Mouse (Mus musculus): Measurements from ENCODE around the gene Fnbp1. TPM values are rescaled to one million over a fixed set of nuclear protein-coding genes. Genes with fewer than 3 reads are reported as not detected.

Fnbp1 gene
- total RNA-seq, 2 experiments from 2014 or later: 113 to 120 TPM

DNA sequence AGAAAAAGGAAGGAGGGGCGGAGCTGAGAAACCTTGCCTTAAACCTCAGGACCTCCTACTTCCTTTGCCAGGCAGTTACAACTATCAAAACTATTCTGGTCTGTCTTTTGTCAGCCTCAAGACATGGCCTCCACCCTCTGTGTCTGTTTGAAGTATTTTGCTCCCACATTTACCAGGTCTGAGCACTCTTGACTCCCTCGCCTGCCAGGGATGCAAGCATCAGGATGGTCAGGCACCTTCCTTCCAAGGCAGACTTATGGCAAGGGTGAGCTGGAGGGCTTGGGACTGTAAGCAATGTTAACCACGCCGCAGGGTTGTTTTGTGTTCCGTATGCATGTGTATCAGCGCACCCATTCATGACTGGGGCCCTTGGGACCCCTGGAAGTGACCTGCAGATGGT, 1.5 kb upstream of the Fnbp1 start:
- TF ChIP-seq CTCF (conservative IDR thresholded peaks at IDR 0.05): no peak
- Histone ChIP-seq H3K27ac (0 out of 2 replicates have a peak overlapping the region, but pooled peaks have one; percentile 97), H3K4me3 (no peak overlapping the region)
- no peak for DNase-seq (ENCODE audit: low spot score in 2 of 2)

DNA sequence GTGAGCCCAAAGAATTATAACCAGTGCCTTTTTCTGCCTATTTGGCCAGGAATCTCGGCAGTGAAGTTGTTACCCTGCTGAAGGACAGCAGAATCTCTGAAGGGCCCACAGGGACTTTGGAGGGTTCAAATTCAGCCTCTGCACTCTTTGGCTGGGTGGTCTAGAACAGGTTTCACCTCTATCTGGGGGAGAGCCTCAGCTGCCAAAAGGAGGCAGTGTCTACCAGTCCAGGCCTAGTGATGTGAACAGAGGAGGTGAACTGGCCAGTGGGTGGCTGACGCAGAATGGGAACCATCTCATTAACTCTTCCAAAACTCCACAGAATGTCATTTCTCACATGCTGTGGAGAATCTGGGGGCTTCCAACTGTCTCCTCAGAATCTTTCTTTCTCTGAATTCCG, 697 bp upstream of the Fnbp1 start:
- no peak for DNase-seq (ENCODE audit: low spot score in 2 of 2)

DNA sequence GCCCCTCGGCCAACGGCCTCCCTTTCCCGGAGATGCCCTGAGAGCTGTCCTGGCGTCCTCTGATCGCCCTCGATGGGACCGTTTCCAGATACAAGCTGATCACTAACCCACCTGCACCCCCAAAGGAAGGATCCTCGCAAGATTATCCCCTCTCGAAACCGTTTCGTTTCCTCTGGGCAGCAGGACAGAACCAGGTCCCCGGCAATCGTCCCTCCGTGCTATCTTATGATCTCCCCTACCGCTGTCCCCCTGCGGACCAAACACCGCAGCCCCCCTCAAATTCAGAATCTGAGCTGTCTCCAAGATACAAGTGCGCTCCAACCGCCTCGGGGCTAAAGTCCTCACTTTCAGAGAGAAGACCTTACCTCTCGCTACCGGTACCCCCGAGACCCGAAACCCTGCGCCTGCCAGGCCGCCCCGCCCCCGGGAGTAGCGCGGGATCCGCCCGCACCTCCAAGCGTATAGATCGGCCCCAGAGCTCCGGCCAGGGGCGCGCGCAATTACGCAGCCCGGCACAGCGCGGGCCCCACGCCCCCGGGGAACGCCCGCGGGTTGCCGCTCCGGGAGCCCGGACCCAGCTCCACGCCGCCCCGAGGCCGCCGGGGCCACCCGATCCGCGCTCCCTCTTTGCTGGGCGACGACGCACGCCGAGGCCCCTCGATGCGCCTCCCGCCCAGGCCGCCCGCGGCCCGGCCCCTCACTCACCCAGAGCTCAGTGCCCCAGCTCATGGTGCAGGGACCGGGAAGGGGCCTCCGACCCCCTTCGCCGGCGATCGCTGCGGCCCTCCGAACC, 538 bp downstream of the Fnbp1 start:
- peak overlapping the region; percentile 83 for H3K4me3 ChIP-seq
- peak overlapping the region; percentile 97 for H3K27ac ChIP-seq
- no peak for TF ChIP-seq CTCF (conservative IDR thresholded peaks at IDR 0.05)
- DNase-seq (ENCODE audit: low spot score in 2 of 2): peak in 1 of 2 experiments; percentile 36

More for the DNA sequence above, 697 bp upstream of the Fnbp1 start:
- Histone ChIP-seq H3K4me3 (peak overlapping the region; percentile 83), H3K27ac (peak overlapping the region; percentile 97)
- no peak for TF ChIP-seq CTCF (conservative IDR thresholded peaks at IDR 0.05)

DNA sequence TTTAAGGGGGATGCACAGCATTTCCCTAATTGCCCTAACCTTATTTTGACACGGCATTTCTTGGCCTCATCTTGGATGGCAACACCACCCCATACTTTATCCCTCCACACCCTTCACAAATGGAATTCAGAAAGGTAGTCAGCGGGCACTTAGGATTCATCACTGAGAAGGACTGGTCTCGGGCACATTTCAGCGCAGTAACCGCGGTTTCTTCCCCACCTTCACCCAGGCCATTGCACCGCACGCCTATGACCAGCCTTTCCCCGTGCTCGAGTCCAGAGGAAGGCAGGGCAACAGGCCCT, 1.1 kb downstream of the Fnbp1 start:
- no peak for TF ChIP-seq CTCF (conservative IDR thresholded peaks at IDR 0.05)
- Histone ChIP-seq H3K27ac (peak overlapping the region; percentile 97), H3K4me3 (peak overlapping the region; percentile 83)
- DNase-seq (ENCODE audit: low spot score in 2 of 2): no peak

DNA sequence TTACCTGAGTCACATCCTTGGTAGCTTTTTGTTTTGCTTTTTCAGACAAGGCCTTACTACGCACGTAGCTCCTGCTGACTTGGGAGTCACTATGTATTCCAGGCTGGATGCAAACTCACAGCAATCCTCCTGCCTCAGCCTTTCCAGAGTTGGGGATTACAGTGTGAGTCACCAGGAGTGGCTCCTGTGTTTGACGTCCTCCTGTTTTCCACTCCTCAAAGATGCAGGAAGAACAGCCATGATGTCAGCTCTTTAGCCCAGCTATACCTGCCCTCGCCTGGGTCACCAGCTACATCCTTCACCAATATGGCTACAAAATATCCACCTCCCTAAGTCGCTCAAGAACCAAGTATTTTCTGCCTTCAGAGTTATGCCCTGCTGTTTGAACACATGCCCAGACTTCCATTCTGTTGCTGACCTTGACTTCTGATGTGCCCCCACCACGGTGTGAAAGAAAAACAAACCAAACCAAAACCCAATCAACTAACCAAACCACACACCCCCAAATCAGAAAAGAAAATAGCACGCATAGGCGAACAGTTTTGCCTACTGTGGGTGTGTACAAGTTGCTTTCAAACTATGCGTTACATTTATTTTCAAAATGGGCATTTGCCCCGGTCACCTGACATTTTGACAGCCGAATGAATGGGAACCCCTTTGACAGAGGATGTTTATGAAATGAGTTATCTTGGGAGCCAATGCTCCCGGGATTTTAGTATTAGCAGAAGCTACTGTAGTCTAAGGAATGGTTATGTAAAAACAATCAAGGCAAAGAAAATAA, 1.6 kb downstream of the Fnbp1 start:
- Histone ChIP-seq H3K4me3 (peak overlapping the region; percentile 83), H3K27ac (peak overlapping the region; percentile 97)
- no peak for DNase-seq (ENCODE audit: low spot score in 2 of 2)
- TF ChIP-seq CTCF (conservative IDR thresholded peaks at IDR 0.05): no peak

DNA sequence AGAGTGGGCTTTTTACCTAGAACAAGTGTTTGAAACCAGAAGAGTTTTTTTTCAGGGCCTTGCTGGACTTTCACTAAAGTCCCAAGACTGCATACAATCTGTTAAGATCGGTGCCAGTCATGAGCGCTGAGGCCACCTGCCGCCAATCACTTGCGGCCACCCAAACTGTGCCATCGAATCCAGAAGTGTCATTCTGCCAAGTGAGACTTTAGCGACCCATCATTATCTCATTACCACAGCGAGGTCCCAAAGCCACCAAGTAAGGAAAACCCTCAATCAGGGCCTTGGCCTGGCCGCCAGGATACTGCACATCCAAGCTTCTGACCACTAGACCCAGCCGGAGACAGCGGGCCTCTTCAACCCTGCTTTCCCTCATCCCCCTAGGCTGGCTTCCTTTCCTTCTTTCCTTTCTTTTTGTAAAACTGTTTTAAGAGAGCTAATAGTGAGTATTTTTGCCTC, 2.6 kb downstream of the Fnbp1 start:
- DNase-seq (ENCODE audit: low spot score in 2 of 2): no peak
- TF ChIP-seq CTCF (conservative IDR thresholded peaks at IDR 0.05): no peak
- Histone ChIP-seq H3K4me3 (peak overlapping the region; percentile 83), H3K27ac (peak overlapping the region; percentile 97; the same call in 1 of the 2 replicates)

DNA sequence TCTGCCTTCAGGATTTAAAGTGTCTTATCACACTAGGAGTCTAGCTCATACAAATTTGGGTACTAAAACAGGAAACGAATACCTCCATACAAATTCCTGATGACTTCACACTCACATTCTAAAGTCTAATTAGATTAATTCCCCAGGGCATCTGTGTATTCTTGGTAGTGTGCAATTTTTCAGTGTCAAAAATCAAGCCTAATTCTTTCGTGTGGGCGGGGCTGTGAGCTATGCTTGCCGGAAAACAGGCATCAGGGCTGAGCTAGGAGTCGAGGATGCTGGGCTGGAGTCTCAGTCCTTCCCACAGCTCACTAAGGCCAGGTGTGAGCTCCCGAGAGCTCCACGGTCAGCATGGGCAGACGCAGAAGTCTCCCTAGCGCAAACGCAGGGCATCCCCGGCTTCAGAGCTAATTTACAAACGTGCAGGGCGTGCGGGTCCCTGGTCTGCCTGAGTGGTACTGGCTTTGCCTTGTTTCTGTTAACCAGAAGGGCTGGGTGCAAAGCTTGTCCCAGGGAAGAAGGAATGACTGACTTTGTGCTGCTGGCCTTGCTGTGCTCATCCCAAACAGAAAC, 4.7 kb downstream of the Fnbp1 start:
- Histone ChIP-seq H3K27ac (peak overlapping the region; percentile 46; the same call in 1 of the 2 replicates), H3K4me3 (no peak overlapping the region)
- no peak for TF ChIP-seq CTCF (conservative IDR thresholded peaks at IDR 0.05)
- DNase-seq (ENCODE audit: low spot score in 2 of 2): no peak

DNA sequence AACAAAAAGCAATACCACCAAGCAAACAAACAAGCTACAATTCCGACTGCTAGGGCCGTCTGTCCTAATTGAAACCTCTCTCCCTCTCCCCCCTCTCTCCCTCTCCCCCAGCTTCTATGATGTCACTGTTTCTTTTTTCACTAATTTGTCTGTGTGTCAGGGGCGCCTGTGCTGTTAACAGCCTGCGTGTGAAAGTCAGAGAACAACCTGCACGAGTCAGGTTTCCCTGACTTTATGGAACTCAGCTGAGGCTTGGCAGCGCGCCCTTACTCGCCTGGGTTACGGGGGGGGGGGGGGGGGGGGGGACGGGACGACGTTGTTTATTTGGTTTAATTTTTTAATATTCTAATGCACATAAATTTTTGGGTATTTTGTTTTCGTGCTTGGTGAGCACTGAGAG, 5.5 kb downstream of the Fnbp1 start:
- no peak for TF ChIP-seq CTCF (conservative IDR thresholded peaks at IDR 0.05)
- DNase-seq (ENCODE audit: low spot score in 2 of 2): no peak
- H3K27ac ChIP-seq: peak overlapping the region; percentile 46; the same call in 1 of the 2 replicates
- no peak overlapping the region for H3K4me3 ChIP-seq

DNA sequence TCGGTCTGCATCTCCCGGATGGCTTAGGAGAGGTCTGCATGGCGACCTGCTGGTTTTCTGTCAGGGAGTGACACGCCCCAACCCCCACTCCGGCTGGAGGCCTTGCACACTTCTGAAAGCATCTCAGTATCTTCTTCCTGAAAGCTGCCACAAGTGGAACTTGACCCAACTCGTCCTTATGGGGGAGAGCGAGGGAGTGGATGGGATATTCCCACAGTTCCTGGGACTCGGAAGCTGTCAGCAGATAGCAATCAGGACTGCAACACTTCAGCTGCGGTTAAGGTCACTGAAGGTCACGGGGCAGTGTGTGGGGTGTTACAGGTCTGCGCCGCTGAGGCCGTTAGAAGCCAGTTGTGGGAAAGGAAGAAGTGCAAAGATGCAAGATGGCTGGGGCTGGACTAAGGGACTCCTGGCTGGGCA, 6.3 kb downstream of the Fnbp1 start:
- no peak overlapping the region for H3K4me3 ChIP-seq
- H3K27ac ChIP-seq: peak overlapping the region; percentile 40; the same call in 1 of the 2 replicates
- TF ChIP-seq CTCF (conservative IDR thresholded peaks at IDR 0.05): no peak
- DNase-seq (ENCODE audit: low spot score in 2 of 2): no peak

DNA sequence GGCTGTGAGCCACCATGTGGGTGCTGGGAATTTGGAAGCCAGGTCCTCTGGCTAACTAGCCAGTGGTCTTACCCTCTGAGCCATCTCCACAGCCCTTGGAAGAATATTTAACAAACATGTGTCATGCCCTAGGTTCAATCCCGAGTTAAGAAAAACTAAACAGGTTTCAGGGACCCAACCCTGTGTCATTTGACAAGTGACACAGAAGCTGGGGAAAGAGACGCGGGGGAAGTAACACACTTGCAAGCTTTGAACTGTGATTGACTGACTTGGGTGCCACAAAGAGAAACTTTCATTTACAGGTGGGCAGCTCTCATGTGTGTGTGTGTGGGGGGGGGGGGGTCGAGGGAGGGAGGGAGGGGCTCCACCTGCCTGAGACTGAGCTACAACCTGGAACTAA, 7.8 kb downstream of the Fnbp1 start:
- no peak for TF ChIP-seq CTCF (conservative IDR thresholded peaks at IDR 0.05)
- Histone ChIP-seq H3K27ac (no peak overlapping the region), H3K4me3 (no peak overlapping the region)
- DNase-seq (ENCODE audit: low spot score in 2 of 2): no peak

DNA sequence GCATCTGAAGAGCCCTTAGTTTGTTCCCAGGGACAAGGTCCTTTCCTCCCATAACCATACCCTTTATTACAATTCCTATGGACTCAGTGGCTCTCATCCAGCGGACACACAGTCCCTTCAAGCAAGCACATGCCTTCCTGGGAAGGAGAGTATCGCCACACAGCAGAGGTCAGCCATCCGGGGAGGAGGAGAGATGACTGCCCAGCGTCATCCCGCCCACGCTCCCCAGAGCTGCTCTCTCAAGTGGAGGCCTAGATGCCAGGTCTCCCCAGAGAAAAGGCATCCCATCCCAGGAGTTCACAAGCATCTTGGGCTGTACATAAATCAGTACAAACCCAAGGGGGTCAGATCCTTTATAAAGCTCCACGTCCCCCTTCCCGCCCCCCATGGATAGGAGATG, 9.1 kb downstream of the Fnbp1 start:
- no peak for DNase-seq (ENCODE audit: low spot score in 2 of 2)
- Histone ChIP-seq H3K27ac (peak overlapping the region; percentile 48; the same call in 1 of the 2 replicates), H3K4me3 (no peak overlapping the region)
- no peak for TF ChIP-seq CTCF (conservative IDR thresholded peaks at IDR 0.05)

DNA sequence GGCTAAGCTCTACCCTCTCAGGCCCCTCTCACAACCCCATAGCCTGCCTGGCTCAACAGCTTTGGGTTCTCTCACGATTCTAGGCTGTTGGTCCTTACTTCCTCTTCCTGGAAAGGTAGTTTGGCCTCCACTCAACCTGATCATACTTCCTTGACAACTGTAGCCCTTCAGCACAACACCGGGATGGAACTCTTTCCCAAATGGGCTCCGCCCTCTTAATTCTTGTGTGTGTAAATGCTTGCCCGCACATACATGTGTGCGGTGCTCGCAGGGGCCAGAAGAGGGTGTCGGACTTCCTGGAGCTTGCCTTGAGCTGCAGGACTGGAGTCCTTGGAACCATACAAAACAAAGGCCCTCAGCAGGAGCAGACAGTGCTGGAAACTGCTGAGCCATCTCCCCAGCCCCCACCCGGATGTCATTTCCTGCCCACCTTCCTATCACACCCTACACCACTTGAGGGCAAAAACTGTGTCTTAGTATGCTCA, 11.0 kb downstream of the Fnbp1 start:
- TF ChIP-seq CTCF (conservative IDR thresholded peaks at IDR 0.05): 0 out of 2 replicates have a peak, but pooled peaks have one; percentile 14
- Histone ChIP-seq H3K4me3 (no peak overlapping the region), H3K27ac (peak overlapping the region; percentile 32; the same call in 1 of the 2 replicates)
- no peak for DNase-seq (ENCODE audit: low spot score in 2 of 2)
